Mouse (Mus musculus): Measurements from ENCODE around the gene Vash2. TPM values are rescaled to one million over a fixed set of nuclear protein-coding genes. Genes with fewer than 3 reads are reported as not detected.

The Vash2 gene
- polyA plus RNA-seq, 1 experiment from 2014 or later: 41.4 TPM

GRCm38 (mm10) chr1:190919725-190920469, 59.2 kb downstream of the Vash2 start:
- no peak overlapping the region for H3K4me2 ChIP-seq (replicated peaks; ENCODE audit: low read depth, low read length)
- no peak for ATAC-seq (ENCODE audit: low FRiP score, low TSS enrichment)
- H3K27me3 ChIP-seq (ENCODE audit: control insufficient read depth, insufficient read depth, low read length): no peaks in the 10 kb centered on the region
- H3K27ac ChIP-seq (ENCODE audit: low read depth, low read length): no peak overlapping the region
- no peaks in the 10 kb centered on the region for H3K36me3 ChIP-seq (ENCODE audit: control insufficient read depth, insufficient read depth, low read length)
- H3K9me3 ChIP-seq (ENCODE audit: control insufficient read depth, low read length): no peaks in the 10 kb centered on the region
- no peak overlapping the region for H3K4me3 ChIP-seq (ENCODE audit: low read length)
- H3K4me1 ChIP-seq (ENCODE audit: control insufficient read depth, insufficient read depth, low read length): no peaks in the 10 kb centered on the region
- no peak overlapping the region for H3K9ac ChIP-seq (ENCODE audit: low read depth, low read length)
- 66% methylated on average over 8 of the region's 8 CpGs for WGBS

- ATAC-seq (ENCODE audit: low FRiP score, low TSS enrichment): no peak
- Histone ChIP-seq H3K9me3 (ENCODE audit: control insufficient read depth, low read length) (no peaks in the 10 kb centered on the region), H3K9ac (ENCODE audit: low read depth, low read length) (no peak overlapping the region), H3K4me2 (replicated peaks; ENCODE audit: low read depth, low read length) (no peak overlapping the region), H3K4me1 (ENCODE audit: control insufficient read depth, insufficient read depth, low read length) (no peaks in the 10 kb centered on the region), H3K4me3 (ENCODE audit: low read length) (no peak overlapping the region), H3K36me3 (ENCODE audit: control insufficient read depth, insufficient read depth, low read length) (no peaks in the 10 kb centered on the region), H3K27me3 (ENCODE audit: control insufficient read depth, insufficient read depth, low read length) (no peaks in the 10 kb centered on the region), H3K27ac (ENCODE audit: low read depth, low read length) (no peak overlapping the region)
- 73% methylated on average over 7 of the region's 7 CpGs for WGBS
Measured at GRCm38 (mm10) chr1:190918938-190919337, 60.2 kb downstream of the Vash2 start.

GRCm38 (mm10) chr1:190912623-190913022, 66.5 kb downstream of the Vash2 start:
- ATAC-seq (ENCODE audit: low FRiP score, low TSS enrichment): no peak
- H3K27ac ChIP-seq (ENCODE audit: low read depth, low read length): no peak overlapping the region
- 0 out of 2 replicates have a peak, but pooled peaks cover 4% of the 10 kb centered on the region for H3K4me1 ChIP-seq (ENCODE audit: control insufficient read depth, insufficient read depth, low read length)
- H3K9me3 ChIP-seq (ENCODE audit: control insufficient read depth, low read length): no peaks in the 10 kb centered on the region
- H3K27me3 ChIP-seq (ENCODE audit: control insufficient read depth, insufficient read depth, low read length): no peaks in the 10 kb centered on the region
- no peak overlapping the region for H3K4me2 ChIP-seq (replicated peaks; ENCODE audit: low read depth, low read length)
- no peak overlapping the region for H3K4me3 ChIP-seq (ENCODE audit: low read length)
- WGBS: 41% methylated on average over 1 of the region's 1 CpGs
- H3K36me3 ChIP-seq (ENCODE audit: control insufficient read depth, insufficient read depth, low read length): no peaks in the 10 kb centered on the region
- no peak overlapping the region for H3K9ac ChIP-seq (ENCODE audit: low read depth, low read length)

- peak; percentile 95 for ATAC-seq (ENCODE audit: low FRiP score, low TSS enrichment)
- Histone ChIP-seq H3K27me3 (ENCODE audit: control insufficient read depth, insufficient read depth, low read length) (no peaks in the 10 kb centered on the region), H3K36me3 (ENCODE audit: control insufficient read depth, insufficient read depth, low read length) (no peaks in the 10 kb centered on the region), H3K4me3 (ENCODE audit: low read length) (peak within 1 kb of the TSS; percentile 68), H3K9me3 (ENCODE audit: control insufficient read depth, low read length) (no peaks in the 10 kb centered on the region), H3K27ac (ENCODE audit: low read depth, low read length) (no peak within 1 kb of the TSS), H3K4me2 (replicated peaks; ENCODE audit: low read depth, low read length) (peak within 1 kb of the TSS; percentile 79), H3K4me1 (ENCODE audit: control insufficient read depth, insufficient read depth, low read length) (0 out of 2 replicates have a peak, but pooled peaks cover 4% of the 10 kb centered on the region), H3K9ac (ENCODE audit: low read depth, low read length) (peak within 1 kb of the TSS; percentile 69)
- WGBS: under 1% methylated on average over 47 of the region's 47 CpGs
Measured at GRCm38 (mm10) chr1:190911415-190912123, 67.5 kb downstream of the Vash2 start, which contains the start of gene Rps6kc1. Gene Rps6kc1, minus strand, starts transcription at chr1:190911770.

- Histone ChIP-seq H3K4me3 (ENCODE audit: low read length) (peak overlapping the region; percentile 68), H3K9me3 (ENCODE audit: control insufficient read depth, low read length) (no peaks in the 10 kb centered on the region), H3K9ac (ENCODE audit: low read depth, low read length) (no peak overlapping the region; the same call in 1 of the 2 replicates), H3K27ac (ENCODE audit: low read depth, low read length) (no peak overlapping the region), H3K4me1 (ENCODE audit: control insufficient read depth, insufficient read depth, low read length) (0 out of 2 replicates have a peak, but pooled peaks cover 4% of the 10 kb centered on the region), H3K4me2 (replicated peaks; ENCODE audit: low read depth, low read length) (peak overlapping the region; percentile 79), H3K36me3 (ENCODE audit: control insufficient read depth, insufficient read depth, low read length) (no peaks in the 10 kb centered on the region), H3K27me3 (ENCODE audit: control insufficient read depth, insufficient read depth, low read length) (no peaks in the 10 kb centered on the region)
- WGBS: 77% methylated on average over 6 of the region's 6 CpGs
- ATAC-seq (ENCODE audit: low FRiP score, low TSS enrichment): no peak
Measured at GRCm38 (mm10) chr1:190910836-190911235, 68.3 kb downstream of the Vash2 start.

- Histone ChIP-seq H3K27me3 (ENCODE audit: control insufficient read depth, insufficient read depth, low read length) (no peaks in the 10 kb centered on the region), H3K4me1 (ENCODE audit: control insufficient read depth, insufficient read depth, low read length) (no peaks in the 10 kb centered on the region), H3K4me3 (ENCODE audit: low read length) (no peak overlapping the region), H3K9me3 (ENCODE audit: control insufficient read depth, low read length) (no peaks in the 10 kb centered on the region), H3K36me3 (ENCODE audit: control insufficient read depth, insufficient read depth, low read length) (peaks cover 11% of the 10 kb centered on the region; the same call in 1 of the 2 replicates), H3K4me2 (replicated peaks; ENCODE audit: low read depth, low read length) (no peak overlapping the region), H3K9ac (ENCODE audit: low read depth, low read length) (no peak overlapping the region), H3K27ac (ENCODE audit: low read depth, low read length) (no peak overlapping the region)
- no peak for ATAC-seq (ENCODE audit: low FRiP score, low TSS enrichment)
- WGBS: 87% methylated on average over 16 of the region's 16 CpGs
Measured at GRCm38 (mm10) chr1:190904714-190905113, 74.4 kb downstream of the Vash2 start.

GRCm38 (mm10) chr1:190904136-190904535, 75.0 kb downstream of the Vash2 start:
- H3K4me1 ChIP-seq (ENCODE audit: control insufficient read depth, insufficient read depth, low read length): no peaks in the 10 kb centered on the region
- ATAC-seq (ENCODE audit: low FRiP score, low TSS enrichment): no peak
- 92% methylated on average over 3 of the region's 3 CpGs for WGBS

GRCm38 (mm10) chr1:190901082-190901481, 78.0 kb downstream of the Vash2 start:
- Histone ChIP-seq H3K9me3 (ENCODE audit: control insufficient read depth, low read length) (no peaks in the 10 kb centered on the region), H3K27ac (ENCODE audit: low read depth, low read length) (no peak overlapping the region), H3K4me2 (replicated peaks; ENCODE audit: low read depth, low read length) (no peak overlapping the region), H3K4me1 (ENCODE audit: control insufficient read depth, insufficient read depth, low read length) (no peaks in the 10 kb centered on the region), H3K4me3 (ENCODE audit: low read length) (no peak overlapping the region), H3K36me3 (ENCODE audit: control insufficient read depth, insufficient read depth, low read length) (peaks cover 19% of the 10 kb centered on the region; the same call in 1 of the 2 replicates), H3K9ac (ENCODE audit: low read depth, low read length) (no peak overlapping the region), H3K27me3 (ENCODE audit: control insufficient read depth, insufficient read depth, low read length) (no peaks in the 10 kb centered on the region)
- ATAC-seq (ENCODE audit: low FRiP score, low TSS enrichment): no peak
- WGBS: 75% methylated on average over 2 of the region's 2 CpGs

More at GRCm38 (mm10) chr1:190904136-190904535, 75.0 kb downstream of the Vash2 start:
- Histone ChIP-seq H3K9ac (ENCODE audit: low read depth, low read length) (no peak overlapping the region), H3K4me2 (replicated peaks; ENCODE audit: low read depth, low read length) (no peak overlapping the region), H3K4me3 (ENCODE audit: low read length) (no peak overlapping the region), H3K36me3 (ENCODE audit: control insufficient read depth, insufficient read depth, low read length) (peaks cover 11% of the 10 kb centered on the region; the same call in 1 of the 2 replicates), H3K27ac (ENCODE audit: low read depth, low read length) (no peak overlapping the region), H3K9me3 (ENCODE audit: control insufficient read depth, low read length) (no peaks in the 10 kb centered on the region), H3K27me3 (ENCODE audit: control insufficient read depth, insufficient read depth, low read length) (no peaks in the 10 kb centered on the region)

Data from kidney, embryonic 14.5 days (tissue).